Mouse (Mus musculus): Measurements from ENCODE around the gene Acta1.

GRCm38 (mm10) chr8:123887163-123887562, 7.4 kb downstream of the Acta1 start:
- TF ChIP-seq CTCF (IDR thresholded peaks at IDR 0.05; ENCODE audit: extremely low read depth, insufficient read length, insufficient replicate concordance, low read depth, low read length) (no peak), POLR2A (IDR thresholded peaks at IDR 0.05; ENCODE audit: low read depth, low read length) (no peak)
